Mouse (Mus musculus) stomach, postnatal 0 days (tissue): ENCODE data around the gene Srgap2.

Experiments used
- CTCF ChIP-seq: IDR thresholded peaks from 2 replicates; pipeline ENCODE4 v1.5.1; 2016; ENCODE audit warnings: antibody characterized with exemption, low read depth, mild to moderate bottlenecking, moderate library complexity
- EP300 ChIP-seq: optimal IDR thresholded peaks from 2 replicates; pipeline ENCODE3; 2016; ENCODE audit warnings: antibody characterized with exemption

GRCm38 (mm10) chr1:131492360-131492759 lies 34.8 kb downstream of the Srgap2 start:
- TF ChIP-seq CTCF: no peak
- no peak for TF ChIP-seq EP300
